Mouse (Mus musculus) naive thymus-derived CD4-positive, alpha-beta T cell, adult 2 months (primary cell): ENCODE data around the gene Col19a1.
A peak's percentile ranks its signal among the peaks of the same experiment; 100 is the strongest.

Experiments used
- DNase-seq: peaks from one replicate; pipeline ENCODE4 v3.0.0-alpha.2; 2011; ENCODE audit warnings: low read depth

The Col19a1 gene

DNA sequence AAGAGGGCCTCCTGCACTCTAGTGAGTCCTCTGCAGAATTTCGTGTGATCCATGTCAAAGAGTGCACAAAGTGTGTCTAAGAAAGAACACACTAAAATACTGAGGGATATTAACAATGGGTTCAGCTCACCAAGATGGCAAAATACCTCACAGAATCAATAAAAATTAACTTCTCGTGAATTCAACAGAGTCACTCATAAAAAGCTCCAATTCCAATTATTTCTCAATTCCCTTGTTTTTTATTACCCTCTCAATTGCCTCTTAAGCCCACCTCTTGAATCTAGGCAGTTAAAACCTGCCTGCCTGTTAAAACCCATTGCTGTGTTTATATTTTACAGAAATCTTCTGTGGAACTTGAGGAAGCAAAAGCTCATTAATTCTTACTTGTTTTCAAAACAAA, 277.1 kb downstream of the Col19a1 start:
- no peak for DNase-seq

- DNase-seq, result no peak
Measured at GRCm38 (mm10) chr1:24303077-24303476, 284.2 kb downstream of the Col19a1 start.

GRCm38 (mm10) chr1:24302674-24303073, 284.6 kb downstream of the Col19a1 start:
- no peak for DNase-seq

DNA sequence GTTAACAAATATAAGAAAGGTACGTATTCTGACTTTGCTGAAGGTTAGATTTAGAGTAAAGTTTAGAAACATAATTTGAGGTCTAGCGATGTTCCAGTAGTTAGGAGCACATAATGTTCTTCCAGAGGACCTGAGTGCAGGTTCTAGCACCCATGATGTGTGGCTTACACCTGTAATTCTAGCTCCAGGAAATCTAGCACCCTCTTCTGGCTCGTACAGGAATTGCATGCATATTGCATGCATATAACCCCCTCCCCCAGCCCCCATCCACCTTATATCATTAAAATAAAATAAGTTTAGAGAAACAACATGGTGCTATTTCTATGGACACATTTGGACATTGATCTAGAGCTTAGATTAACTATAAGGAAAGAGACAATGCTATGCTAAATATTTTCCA, 286.6 kb downstream of the Col19a1 start:
- no peak for DNase-seq

DNA sequence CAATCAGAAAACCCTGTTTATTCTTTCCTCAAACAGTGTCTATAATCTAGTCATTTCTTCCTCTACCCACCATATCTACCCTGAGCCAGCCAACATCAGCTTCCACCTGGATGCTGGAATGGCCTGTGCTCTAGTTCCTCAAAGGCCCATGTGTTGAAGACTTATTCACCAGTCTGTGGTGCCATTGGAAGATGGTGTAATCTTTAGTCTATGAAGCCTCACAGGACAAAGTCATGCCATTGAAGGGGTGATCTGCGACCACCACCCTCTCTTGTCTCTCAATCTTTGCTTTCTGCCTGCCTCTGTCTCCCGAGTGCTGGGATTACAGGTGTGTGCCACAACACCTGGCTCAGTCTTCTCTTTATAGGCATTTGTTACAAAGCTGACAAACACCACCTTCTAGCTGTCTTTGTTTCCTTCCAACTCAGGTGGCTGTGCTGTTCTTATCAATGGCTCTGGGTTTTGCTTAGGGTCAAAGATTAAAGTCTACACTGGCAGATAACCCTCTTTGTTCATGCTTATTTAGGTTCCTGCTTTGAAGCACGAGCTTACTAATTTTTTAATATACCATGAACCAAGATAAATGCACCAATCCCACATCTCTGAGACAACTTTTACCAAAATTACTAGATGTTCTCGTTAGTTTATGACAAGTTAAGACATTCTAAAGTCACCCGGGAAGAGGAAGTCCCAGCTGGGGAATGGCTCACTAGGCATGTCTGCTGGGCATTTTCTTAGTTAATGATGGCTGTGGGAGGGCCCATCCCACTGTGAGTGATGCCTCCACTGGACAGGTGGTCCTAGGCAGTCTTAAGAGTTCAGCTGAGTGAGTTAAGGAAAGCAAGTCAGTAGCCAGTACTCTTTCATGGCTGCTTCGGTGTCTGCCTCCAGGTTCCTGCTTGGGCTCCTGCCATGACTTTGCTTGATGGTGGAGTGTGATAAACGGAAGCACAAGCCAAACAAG, 292.0 kb downstream of the Col19a1 start:
- no peak for DNase-seq

- no peak for DNase-seq
Measured at GRCm38 (mm10) chr1:24292515-24292914, 294.8 kb downstream of the Col19a1 start.

GRCm38 (mm10) chr1:24286360-24286759, 300.9 kb downstream of the Col19a1 start:
- no peak for DNase-seq

DNA sequence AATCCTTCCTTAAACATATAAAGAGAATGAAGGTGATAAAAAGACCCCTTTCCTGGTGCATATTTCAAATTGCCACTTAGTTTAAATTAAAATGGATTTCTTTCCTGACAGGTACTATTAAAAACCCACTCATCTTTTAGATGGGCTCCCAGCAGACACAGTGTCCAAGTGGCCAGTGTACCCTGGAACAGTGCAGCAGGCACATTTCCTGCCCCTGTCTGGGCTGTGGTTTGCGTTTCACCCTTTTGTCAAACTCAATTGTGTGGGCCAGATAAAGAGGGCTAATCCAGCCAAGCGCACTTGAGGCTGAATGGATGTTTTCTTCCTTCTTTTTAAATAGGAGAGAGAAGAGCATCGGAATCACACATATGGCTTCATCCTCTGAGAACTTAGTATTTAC, 320.2 kb downstream of the Col19a1 start:
- DNase-seq, result no peak

DNA sequence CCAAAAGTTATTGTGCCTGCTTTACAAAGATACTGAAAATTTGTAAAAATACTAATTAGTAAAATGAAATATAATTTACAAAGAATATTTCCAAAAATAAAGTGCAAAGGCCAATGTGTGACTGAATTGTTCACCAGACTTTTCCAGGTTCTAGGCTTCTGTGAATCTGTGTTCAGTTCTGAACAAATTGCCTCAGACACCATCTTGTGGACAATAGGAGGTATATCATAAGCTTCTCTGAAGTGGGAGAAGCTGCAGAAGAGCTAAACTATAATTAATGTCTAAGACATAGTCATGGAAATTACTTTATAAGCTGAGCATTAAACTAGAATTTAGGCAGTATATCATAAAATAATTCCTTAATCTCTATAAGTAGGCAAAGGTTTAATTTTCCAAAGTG, 326.1 kb downstream of the Col19a1 start:
- no peak for DNase-seq

- DNase-seq, result no peak
Measured at GRCm38 (mm10) chr1:24259419-24259818, 327.9 kb downstream of the Col19a1 start.

- DNase-seq, result no peak
Measured at GRCm38 (mm10) chr1:24257961-24258360, 329.3 kb downstream of the Col19a1 start.

- peak; percentile 4 for DNase-seq
Measured at GRCm38 (mm10) chr1:24249105-24249664, 338.1 kb downstream of the Col19a1 start.

GRCm38 (mm10) chr1:24248294-24249104, 338.8 kb downstream of the Col19a1 start:
- no peak for DNase-seq

DNA sequence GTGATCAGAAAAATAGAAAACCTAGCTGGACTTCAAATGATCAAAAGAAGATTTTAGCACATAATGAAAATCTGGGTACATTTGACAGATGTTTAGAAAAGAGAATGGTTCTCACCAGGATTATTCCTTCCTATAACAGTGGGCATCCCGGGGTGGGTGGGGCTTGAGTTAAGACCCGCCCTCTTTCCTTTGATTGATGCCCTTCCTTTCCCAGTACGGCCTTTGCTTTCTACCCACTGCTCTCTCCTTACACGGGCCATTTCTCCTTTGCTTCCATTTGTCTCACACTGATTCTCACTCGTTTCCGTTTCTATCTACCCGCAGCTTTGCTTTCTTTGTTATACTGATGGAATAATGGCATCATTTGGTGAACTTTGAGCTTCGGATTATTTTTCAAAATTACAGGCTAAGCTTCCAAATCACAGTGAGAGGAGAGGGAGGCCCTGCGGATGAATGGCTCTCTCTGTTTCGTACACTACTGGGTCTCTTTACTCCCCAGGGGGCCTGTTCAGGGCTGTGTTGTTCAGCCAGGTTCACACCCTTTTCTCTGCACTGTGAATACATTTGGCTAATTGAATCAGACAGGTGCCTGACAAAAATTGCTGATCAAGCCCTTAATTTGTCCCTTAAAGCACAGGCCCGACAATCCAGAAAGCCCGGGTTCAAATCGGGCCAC, 341.4 kb downstream of the Col19a1 start:
- no peak for DNase-seq

GRCm38 (mm10) chr1:24244931-24245330, 342.3 kb downstream of the Col19a1 start:
- DNase-seq, result no peak

DNA sequence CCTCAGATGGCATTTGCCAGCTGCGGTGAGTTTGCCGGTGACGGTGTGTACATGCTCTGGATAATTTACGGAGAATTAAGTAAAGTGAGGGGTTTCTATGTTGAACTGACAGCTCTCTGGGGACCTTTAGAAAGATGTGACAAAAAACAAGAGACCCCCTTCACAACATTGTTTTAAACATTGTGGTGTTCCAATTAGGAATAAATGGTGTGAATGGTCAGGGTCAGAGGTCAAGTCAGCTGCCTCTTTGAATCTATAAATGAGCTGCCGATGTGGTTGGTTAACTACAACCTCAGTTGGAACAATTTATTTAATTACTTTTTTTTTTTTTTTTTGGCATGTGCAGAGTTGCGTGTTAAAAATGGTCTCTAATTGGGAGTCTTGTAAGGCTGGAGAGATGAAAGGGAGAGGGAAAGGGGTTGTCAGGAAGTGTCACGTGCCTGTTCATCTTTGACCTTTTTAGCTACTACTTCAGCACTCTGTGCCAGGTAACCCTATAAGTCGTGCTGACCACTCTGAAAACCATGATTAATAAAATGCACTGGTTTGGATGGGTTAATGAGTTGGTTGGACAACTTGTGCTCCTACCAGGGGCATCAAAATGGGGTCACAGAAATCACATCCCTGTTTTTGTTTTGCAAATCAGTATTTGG, 347.1 kb downstream of the Col19a1 start:
- DNase-seq, result no peak

DNA sequence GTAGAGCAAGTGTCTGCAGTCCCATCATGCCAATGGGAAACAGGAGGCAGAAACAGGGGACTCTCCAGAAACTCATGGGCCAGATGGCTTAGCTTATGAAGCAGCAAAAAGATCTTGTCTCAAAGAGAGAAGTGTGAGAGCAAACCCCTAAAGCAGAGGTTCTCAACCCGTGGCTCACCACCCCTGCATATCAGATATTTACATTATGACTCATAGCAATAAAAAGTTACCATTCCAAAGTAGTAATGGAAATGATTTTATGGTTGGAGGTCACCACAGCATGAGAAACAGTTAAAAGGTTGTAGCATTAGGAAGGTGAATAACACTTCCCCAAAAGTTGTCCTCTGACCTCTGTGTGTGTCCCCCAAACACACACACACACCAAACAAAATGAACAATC, 350.9 kb downstream of the Col19a1 start:
- no peak for DNase-seq

DNA sequence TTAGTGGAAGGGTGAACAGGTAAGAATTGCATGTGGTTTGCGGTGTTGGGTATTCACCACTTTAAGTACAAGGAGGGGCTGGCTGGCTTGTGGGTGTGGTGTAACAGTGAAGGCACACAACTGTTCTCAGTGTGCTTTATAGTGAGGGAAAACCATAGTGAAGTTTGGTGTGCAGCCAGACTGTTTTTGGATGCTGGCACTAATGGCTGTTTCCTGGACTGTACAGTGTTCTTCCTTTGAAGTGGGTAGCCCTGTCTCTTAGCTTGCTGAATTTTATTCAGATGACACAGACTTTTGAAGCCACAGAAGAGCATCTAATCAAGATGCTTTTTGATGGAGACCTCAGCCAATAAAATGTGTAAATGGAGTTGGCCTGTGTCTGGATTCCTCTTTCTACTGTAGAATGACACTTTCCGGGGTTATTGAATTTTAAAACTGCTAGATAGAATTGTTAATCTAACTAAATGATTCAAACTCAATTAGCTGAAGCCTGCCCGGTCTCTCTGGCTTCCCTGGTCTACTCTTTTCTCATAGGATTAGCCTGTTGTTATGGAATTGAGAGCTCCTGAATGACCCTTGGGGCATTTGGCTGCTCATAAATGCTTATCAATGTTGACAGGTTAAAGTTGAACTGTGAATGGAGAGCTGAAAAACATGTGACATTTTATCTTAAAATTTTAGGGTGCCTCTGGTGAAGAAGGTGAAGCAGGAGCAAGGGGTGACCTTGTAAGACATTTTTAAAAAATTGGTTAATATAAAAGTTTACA, 355.6 kb downstream of the Col19a1 start:
- no peak for DNase-seq

- DNase-seq, result no peak
Measured at GRCm38 (mm10) chr1:24230428-24230827, 356.8 kb downstream of the Col19a1 start.

DNA sequence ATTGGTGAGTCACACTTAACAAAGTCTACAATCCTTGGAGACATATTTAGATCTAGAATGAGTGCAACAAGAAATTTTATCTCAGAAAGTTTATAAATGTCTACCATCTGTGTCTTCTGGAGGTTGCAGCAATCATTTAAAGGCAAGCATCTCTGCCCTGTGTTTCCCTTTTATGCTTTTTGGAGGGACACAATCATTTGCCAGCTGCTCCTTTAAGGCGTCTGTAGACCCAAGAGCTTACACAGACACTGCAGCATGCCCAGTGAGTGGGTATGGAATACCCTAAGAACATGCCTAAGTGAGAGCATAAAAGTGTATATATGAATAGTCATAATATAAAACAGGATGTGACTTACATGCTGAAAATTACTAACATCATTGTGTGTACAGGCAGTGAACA, 357.7 kb downstream of the Col19a1 start:
- no peak for DNase-seq
